Comparison of ENCODE assay signal across 21 mouse cellular contexts in the genomic region with DNA sequence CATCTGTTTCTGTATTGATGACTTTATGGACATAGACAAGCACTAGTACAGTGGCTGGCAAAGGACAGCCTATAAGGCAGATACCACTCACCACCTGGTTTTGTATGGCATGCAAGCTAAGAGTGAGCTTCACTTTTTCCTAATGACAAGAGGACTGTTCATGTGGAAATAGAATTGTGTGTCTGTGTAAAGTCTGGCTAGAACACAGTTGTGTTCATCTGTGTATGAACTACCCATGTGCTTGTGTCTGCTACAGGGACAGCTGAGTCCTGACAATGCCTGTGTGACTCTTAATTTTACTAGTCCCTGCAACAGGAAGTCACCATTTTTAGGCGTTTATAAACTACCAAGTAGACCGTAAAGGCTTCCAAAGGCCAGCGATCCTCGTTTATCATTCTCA.
DNase-seq lines count a peak whose midpoint lies in the region; ATAC-seq and TF ChIP-seq lines count a peak whose summit lies in the region.
"Had no signal": no experiment of that assay in that cellular context is flagged by ENCODE, and none has a peak within 500 bp of the region (broad histone marks: within the 10 kb centered on the region; RNA-seq: fewer than 3 reads in every experiment).

No protein-coding gene starts in this region.

- H3K9me3 ChIP-seq in heart, postnatal 0 days (replicated peaks; ENCODE audit: control insufficient read depth, low read length), result no peaks in the 10 kb centered on the region
- no peaks in the 10 kb centered on the region for H3K9me3 ChIP-seq in kidney, embryonic 16.5 days (ENCODE audit: low read length)
- H3K9me3 ChIP-seq: embryonic facial prominence, embryonic 13.5 days; embryonic facial prominence, embryonic 15.5 days; forebrain, embryonic 13.5 days; forebrain, embryonic 15.5 days; G1E had no signal

- no peak for TF ChIP-seq POLR2A in kidney, adult 2 months (IDR thresholded peaks at IDR 0.05; ENCODE audit: low read depth, low read length)
- no peak for TF ChIP-seq POLR2A in embryonic fibroblast, embryonic 13.5 days (IDR thresholded peaks at IDR 0.05; ENCODE audit: low read depth, low read length)

- peak overlapping the region; percentile 64 for H3K27ac ChIP-seq in heart, postnatal 0 days (ENCODE audit: low read depth)
- 0 out of 2 replicates have a peak overlapping the region, but pooled peaks have one; percentile 24 for H3K27ac ChIP-seq in kidney, embryonic 16.5 days (ENCODE audit: low read length)
- no peak overlapping the region for H3K27ac ChIP-seq in kidney, adult 2 months (ENCODE audit: insufficient read depth, low read depth, low read length)
- peak overlapping the region; percentile 79 for H3K27ac ChIP-seq in embryonic fibroblast, embryonic 13.5 days (ENCODE audit: insufficient read depth, low read length)
- H3K27ac ChIP-seq: embryonic facial prominence, embryonic 13.5 days; embryonic facial prominence, embryonic 15.5 days; forebrain, embryonic 13.5 days; forebrain, embryonic 15.5 days had no signal

- intact Hi-C loops in heart, postnatal 36 days (cut with DNase I), result no loop called here

- no peak overlapping the region for H3K9ac ChIP-seq in heart, postnatal 0 days (replicated peaks; ENCODE audit: low read depth, low read length)
- H3K9ac ChIP-seq in kidney, embryonic 16.5 days (replicated peaks; ENCODE audit: low read length), result no peak overlapping the region
- H3K9ac ChIP-seq: embryonic facial prominence, embryonic 13.5 days; embryonic facial prominence, embryonic 15.5 days; forebrain, embryonic 13.5 days; forebrain, embryonic 15.5 days; forebrain, postnatal 0 days had no signal

- no peak overlapping the region for H3K4me2 ChIP-seq in heart, postnatal 0 days (ENCODE audit: low read depth, low read length)
- no peak overlapping the region for H3K4me2 ChIP-seq in kidney, embryonic 16.5 days (replicated peaks; ENCODE audit: low read depth, low read length)
- H3K4me2 ChIP-seq: embryonic facial prominence, embryonic 13.5 days; embryonic facial prominence, embryonic 15.5 days; forebrain, embryonic 13.5 days; forebrain, embryonic 15.5 days had no signal

- H3K36me3 ChIP-seq in heart, postnatal 0 days (replicated peaks; ENCODE audit: control insufficient read depth, insufficient read depth, low read length), result peaks cover 24% of the 10 kb centered on the region; the same call in 1 of the 2 replicates
- H3K36me3 ChIP-seq in kidney, embryonic 16.5 days (ENCODE audit: insufficient read depth, low read length), result peaks cover 30% of the 10 kb centered on the region
- H3K36me3 ChIP-seq in kidney, adult 2 months (ENCODE audit: control insufficient read depth, insufficient read depth, low read length), result no peaks in the 10 kb centered on the region
- H3K36me3 ChIP-seq: forebrain, embryonic 15.5 days had no signal

- H3K27me3 ChIP-seq in heart, postnatal 0 days (ENCODE audit: control insufficient read depth, insufficient read depth, low read length), result no peaks in the 10 kb centered on the region
- no peaks in the 10 kb centered on the region for H3K27me3 ChIP-seq in kidney, embryonic 16.5 days (ENCODE audit: insufficient read depth, low read length)
- no peaks in the 10 kb centered on the region for H3K27me3 ChIP-seq in kidney, adult 2 months (replicated peaks; ENCODE audit: control insufficient read depth, insufficient read depth, low read length)
- H3K27me3 ChIP-seq: embryonic facial prominence, embryonic 13.5 days; embryonic facial prominence, embryonic 15.5 days; forebrain, embryonic 13.5 days; forebrain, embryonic 15.5 days; Patski had no signal

- no peak overlapping the region for H3K4me3 ChIP-seq in heart, postnatal 0 days (ENCODE audit: low read depth, low read length)
- no peak overlapping the region for H3K4me3 ChIP-seq in kidney, embryonic 16.5 days (ENCODE audit: low read length)
- H3K4me3 ChIP-seq in kidney, adult 2 months (ENCODE audit: insufficient read depth, low read depth, low read length), result no peak overlapping the region
- no peak overlapping the region for H3K4me3 ChIP-seq in embryonic fibroblast, embryonic 13.5 days (ENCODE audit: insufficient read depth, low read length)
- H3K4me3 ChIP-seq: embryonic facial prominence, embryonic 13.5 days; embryonic facial prominence, embryonic 15.5 days; forebrain, embryonic 13.5 days; forebrain, embryonic 15.5 days had no signal

- TF ChIP-seq EP300 in heart, postnatal 0 days (IDR thresholded peaks at IDR 0.05; ENCODE audit: low read depth), result no peak

- peaks cover 30% of the 10 kb centered on the region for H3K4me1 ChIP-seq in heart, postnatal 0 days (ENCODE audit: control insufficient read depth, insufficient read depth)
- peaks cover 20% of the 10 kb centered on the region for H3K4me1 ChIP-seq in kidney, embryonic 16.5 days (ENCODE audit: insufficient read depth, low read length)
- H3K4me1 ChIP-seq in kidney, adult 2 months (ENCODE audit: control insufficient read depth, insufficient read depth, low read length), result peaks cover 7% of the 10 kb centered on the region
- H3K4me1 ChIP-seq in embryonic fibroblast, embryonic 13.5 days (ENCODE audit: control insufficient read depth, insufficient read depth, low read length), result peaks cover 30% of the 10 kb centered on the region

- DNase-seq in heart, postnatal 0 days (ENCODE audit: low spot score), result no peak
- DNase-seq in heart, postnatal 36 days, result no peak
- DNase-seq in kidney, adult 2 months, result no peak
- DNase-seq in A20 (ENCODE audit: low read depth, low spot score), result peak; percentile 59
- DNase-seq in cerebellum, postnatal 10 days, result no peak
- DNase-seq: cerebellum, adult 11-12 months; cerebellum, adult 2 months; cerebellum, adult 9-10 months; cerebellum, postnatal 14 days; cerebellum, postnatal 36 days; embryo, embryonic 11 days; forebrain, postnatal 0 days had no signal

- TF ChIP-seq CTCF in heart, postnatal 0 days (IDR thresholded peaks at IDR 0.05; ENCODE audit: low read depth), result no peak
- TF ChIP-seq CTCF in kidney, adult 2 months (conservative IDR thresholded peaks at IDR 0.05; ENCODE audit: insufficient read depth, insufficient read length, low read depth, low read length), result no peak
- no peak for TF ChIP-seq CTCF in embryonic fibroblast, embryonic 13.5 days (IDR thresholded peaks at IDR 0.05; ENCODE audit: borderline replicate concordance, insufficient read depth, low read length)

- no peak for ATAC-seq in heart, postnatal 0 days (ENCODE audit: insufficient read depth, low read depth)
- ATAC-seq in kidney, embryonic 16.5 days (ENCODE audit: low FRiP score, low TSS enrichment), result no peak
- ATAC-seq: activated CD4-positive, CD25-positive, alpha-beta regulatory T cell, adult 4 months; forebrain, embryonic 13.5 days; forebrain, embryonic 15.5 days; forebrain, postnatal 0 days had no signal

- WGBS in heart, postnatal 0 days, result 90% methylated on average over 4 of the region's 4 CpGs
- WGBS in kidney, embryonic 16.5 days, result 57% methylated on average over 4 of the region's 4 CpGs
- WGBS in kidney, adult 2 months, result 55% methylated on average over 4 of the region's 4 CpGs
